Mouse (Mus musculus): ENCODE measurements around the gene Rbm20.

The Rbm20 gene

GRCm38 (mm10) chr19:53885450-53885849 lies 208.3 kb downstream of the Rbm20 start:
- DNase-seq (ENCODE audit: low spot score) = no peak

GRCm38 (mm10) chr19:53886576-53887370 lies 209.7 kb downstream of the Rbm20 start:
- no peak for DNase-seq (ENCODE audit: low spot score)

DNA sequence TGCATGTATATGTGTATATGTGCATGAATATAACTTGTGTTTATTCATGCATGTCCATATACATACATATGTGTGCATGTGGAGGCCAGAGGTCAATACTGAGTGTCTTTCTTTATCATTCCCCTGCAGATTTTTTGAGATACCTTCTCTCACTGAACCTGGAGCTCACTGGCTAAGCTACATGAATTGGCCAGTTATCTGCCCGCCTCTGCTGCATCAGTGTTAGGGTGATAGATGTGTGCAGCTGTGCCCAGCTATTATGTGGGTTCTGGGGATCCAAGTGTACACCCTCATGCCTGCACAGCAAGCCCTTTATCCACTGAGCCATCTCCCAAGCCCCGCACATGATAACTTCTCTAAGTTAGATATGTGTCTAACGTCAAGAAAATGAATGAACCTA lies 210.7 kb downstream of the Rbm20 start:
- no peak for DNase-seq (ENCODE audit: low spot score)

- no peak for DNase-seq (ENCODE audit: low spot score)
Observed at GRCm38 (mm10) chr19:53888331-53888730, 211.2 kb downstream of the Rbm20 start.

DNA sequence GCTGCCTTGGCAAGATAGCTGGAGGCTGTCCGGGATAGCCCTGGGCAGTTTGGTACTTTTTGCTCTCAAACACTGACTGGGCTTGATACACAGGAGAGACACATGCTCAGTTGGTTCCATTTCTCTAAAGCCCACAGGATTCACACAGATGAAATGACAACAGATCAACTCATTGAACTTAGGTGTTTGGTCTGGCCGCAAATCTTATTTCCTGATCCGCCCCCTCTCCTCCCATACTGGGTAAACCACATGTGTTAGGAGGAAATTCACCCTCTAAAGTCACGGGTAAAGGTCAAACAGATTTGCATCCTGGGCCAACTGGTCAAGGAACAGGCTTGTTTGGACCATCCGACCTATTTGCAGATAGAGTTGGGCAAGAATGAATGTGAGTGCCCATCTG lies 212.4 kb downstream of the Rbm20 start:
- DNase-seq (ENCODE audit: low spot score) = no peak

DNA sequence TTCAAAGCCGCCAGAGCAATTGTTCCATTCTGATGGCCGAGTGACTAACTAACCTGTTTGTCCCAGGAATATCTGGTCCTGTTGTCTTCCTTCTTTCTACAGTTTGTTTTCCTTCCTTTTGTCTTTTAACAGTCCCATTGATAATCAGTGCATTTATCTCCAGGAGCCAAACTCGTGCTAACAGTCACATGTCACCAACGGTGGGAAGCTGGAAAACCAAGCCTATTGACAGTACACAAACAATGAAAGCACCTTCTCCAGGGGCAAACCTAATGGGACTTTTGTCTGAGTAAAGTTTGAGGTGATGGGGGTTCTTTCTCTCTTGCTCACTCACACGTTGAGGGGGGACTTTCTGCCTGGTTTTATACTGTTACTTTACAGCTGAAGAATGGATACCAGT lies 213.2 kb downstream of the Rbm20 start:
- DNase-seq (ENCODE audit: low spot score) = no peak

DNA sequence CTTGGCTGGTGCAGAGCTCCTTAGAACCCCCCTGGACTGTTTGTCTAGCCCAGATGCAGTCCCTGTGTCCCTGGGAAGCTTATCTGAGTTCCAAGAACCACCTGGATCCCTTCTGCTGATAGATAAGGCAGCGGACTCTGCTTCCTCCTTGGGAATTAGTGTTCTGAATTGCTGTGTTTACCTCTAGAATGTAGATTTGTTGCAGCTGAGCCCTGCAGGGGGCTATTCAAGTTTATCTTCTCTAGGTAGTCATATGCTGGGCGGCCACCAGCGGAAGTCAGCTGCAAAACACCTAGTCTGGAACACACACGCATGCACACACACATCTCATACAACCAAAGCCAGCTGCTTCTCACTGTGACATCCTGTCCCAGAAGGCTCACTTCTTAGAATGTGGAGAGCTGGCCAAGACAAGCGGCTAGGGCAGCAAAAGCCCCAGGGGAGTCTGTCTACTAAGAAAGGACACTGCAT lies 213.7 kb downstream of the Rbm20 start:
- DNase-seq (ENCODE audit: low spot score) = no peak

DNA sequence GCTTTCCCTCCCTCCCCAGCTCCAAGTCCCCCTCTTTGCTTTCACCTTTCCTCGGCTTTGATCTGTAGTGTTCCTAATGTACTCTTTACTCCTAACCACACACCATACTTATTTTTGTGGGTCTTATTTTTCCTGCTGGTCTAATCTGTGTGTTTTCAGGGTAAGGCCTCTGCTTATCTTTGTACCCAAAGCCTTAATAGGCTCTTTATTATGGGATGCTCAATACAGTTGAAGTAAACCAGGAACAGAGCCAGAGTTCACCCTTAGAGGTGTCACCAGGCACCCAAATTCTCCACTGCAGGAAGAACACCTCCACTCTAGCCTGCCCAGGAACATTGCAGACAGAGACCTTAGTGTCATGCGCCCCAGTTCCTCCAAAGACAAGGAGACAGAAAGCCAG lies 214.5 kb downstream of the Rbm20 start:
- DNase-seq (ENCODE audit: low spot score) = no peak

DNA sequence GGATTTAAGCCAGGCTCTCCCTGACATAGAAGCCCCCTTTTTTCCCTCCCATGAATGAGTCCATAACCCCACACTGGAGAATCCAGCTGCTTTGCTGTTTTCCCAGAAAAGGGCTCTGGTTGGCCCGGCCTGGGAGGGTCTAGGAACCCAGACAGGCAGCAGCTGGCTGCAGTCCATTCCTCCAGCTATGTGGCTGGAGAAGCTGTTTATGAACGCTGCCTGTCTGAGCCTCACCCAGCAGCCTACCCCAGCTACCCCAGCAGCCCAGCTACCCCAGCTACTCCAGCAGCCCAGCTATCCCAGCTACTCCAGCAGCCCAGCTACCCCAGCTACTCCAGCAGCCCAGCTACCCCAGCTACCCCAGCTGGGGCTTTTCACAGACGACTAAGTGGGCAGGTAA lies 215.0 kb downstream of the Rbm20 start, which contains the start of gene Pdcd4:
TSS of gene Pdcd4 (plus strand) at position 171 of the 400 bp plus-strand sequence.
- no peak for DNase-seq (ENCODE audit: low spot score)

DNA sequence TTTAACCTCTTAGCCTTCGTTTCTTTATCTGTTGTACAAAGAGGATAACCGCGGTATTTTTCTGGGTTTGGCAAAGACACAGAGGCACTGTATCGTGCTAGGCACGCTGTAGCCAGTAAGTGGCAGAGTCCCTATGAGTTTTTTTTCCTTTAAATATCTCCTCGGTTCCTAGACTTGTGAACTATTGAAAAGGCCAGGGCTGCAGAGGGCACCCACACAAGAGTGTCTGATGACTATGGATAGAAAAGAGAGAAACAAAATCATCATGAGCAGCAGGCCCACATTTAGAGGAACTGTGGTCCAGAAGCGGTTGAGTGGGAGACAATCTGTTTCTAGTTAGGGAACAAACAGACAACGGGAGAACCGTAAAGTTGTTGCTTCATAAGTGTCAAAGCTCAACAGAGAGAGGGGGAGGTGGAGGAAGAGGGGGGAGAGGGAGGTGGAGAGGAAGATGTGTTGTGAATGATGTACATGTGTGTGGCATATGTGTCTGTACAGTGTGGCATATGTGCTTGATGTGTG lies 215.8 kb downstream of the Rbm20 start:
- no peak for DNase-seq (ENCODE audit: low spot score)

DNA sequence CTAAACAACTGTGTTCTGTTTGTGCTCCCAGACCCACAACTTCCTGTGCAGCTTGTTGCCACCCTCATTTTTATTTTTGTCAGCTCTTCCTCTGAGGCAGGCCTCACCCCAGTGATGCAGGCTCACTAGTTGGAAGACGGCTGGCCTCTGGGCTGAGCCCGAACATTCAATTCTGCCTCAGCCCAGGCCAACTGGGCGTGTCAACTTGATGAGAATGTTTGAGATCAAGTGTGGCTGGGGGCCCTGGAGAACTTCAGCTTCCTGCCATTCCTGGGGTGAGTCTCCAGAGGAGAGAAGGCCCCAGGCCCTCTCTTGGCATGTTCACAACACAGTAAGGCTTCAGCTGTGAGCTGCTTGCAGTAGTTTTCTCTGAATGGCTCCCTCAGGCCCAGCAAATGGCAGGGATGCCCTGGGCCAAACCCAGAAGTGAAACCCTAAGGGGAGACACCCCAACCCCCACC lies 216.6 kb downstream of the Rbm20 start:
- peak; percentile 32 for DNase-seq (ENCODE audit: low spot score)

GRCm38 (mm10) chr19:53894538-53895121 lies 217.5 kb downstream of the Rbm20 start:
- DNase-seq (ENCODE audit: low spot score) = peak; percentile 48

DNA sequence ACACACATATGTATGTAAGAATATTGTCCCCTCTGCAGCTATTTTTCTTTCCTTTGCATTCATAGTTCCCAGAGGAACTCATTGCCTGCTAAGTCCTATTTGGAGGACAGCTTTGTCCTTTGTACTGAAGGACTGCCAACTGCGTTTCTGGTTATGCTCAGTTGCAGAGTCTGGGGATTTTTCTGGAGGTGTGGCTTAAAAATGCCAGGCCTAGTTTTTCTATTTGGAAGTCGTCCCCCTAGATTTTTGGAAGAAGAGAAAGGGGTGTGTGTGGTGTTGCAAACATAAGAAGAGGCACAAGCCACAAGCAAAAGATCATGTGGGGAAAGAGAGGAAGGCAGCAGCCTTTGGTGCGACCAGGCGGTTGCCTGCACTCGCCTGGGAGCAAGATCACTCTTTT lies 220.9 kb downstream of the Rbm20 start:
- no peak for DNase-seq (ENCODE audit: low spot score)

DNA sequence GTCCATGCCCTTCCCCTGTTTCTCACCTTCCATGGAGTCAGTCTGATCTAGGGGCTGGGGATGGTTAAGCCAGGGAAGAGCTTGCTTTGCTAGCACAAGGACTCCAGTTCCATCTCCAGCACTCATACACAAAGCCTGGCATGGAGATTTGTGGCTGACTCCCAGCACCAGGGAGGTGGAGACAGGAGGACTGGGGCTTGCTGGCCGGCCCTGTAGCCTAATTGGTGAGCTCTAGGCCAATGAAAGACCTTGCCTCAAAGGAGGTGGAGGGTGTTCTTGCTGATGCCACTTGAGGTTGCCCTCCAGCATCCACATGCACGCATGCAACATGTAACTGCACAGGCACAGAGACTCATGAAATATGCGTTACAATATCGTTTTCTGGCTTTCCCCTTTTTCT lies 221.4 kb downstream of the Rbm20 start:
- DNase-seq (ENCODE audit: low spot score) = no peak

GRCm38 (mm10) chr19:53898970-53899900 lies 222.1 kb downstream of the Rbm20 start:
- DNase-seq (ENCODE audit: low spot score) = no peak

- no peak for DNase-seq (ENCODE audit: low spot score)
Observed at GRCm38 (mm10) chr19:53899941-53900610, 223.0 kb downstream of the Rbm20 start.

GRCm38 (mm10) chr19:53901931-53902738 lies 225.0 kb downstream of the Rbm20 start:
- DNase-seq (ENCODE audit: low spot score) = no peak

GRCm38 (mm10) chr19:53902739-53903487 lies 225.8 kb downstream of the Rbm20 start:
- peak; percentile 84 for DNase-seq (ENCODE audit: low spot score)

- peak; percentile 44 for DNase-seq (ENCODE audit: low spot score)
Observed at GRCm38 (mm10) chr19:53903507-53904321, 226.6 kb downstream of the Rbm20 start.

All from urinary bladder, postnatal 25 days (tissue).